Mouse (Mus musculus): ENCODE results near the gene Mertk. TPM values are rescaled to one million over a fixed set of nuclear protein-coding genes. Genes with fewer than 3 reads are reported as not detected.

Mertk gene
- total and polyA plus RNA-seq, 3 experiments: 0.05 TPM; not detected in 2

- H3K36me3 ChIP-seq (replicated peaks in 1 of 2; ENCODE audit: control insufficient read depth in 1 of 2, insufficient read depth in 1 of 2, low read length in 1 of 2): no peaks in the 10 kb centered on the region
- no peak for TF ChIP-seq CHD1 (IDR thresholded peaks at IDR 0.05; ENCODE audit: low read depth, low read length)
- TF ChIP-seq MAX (IDR thresholded peaks at IDR 0.05; ENCODE audit: low read length): no peak
- TF ChIP-seq ELF1 (IDR thresholded peaks at IDR 0.05; ENCODE audit: low read depth, low read length): no peak
- no peak overlapping the region for H3K4me2 ChIP-seq (ENCODE audit: insufficient read depth, low read depth, poor library complexity, severe bottlenecking)
- no peaks in the 10 kb centered on the region for H3K79me2 ChIP-seq (replicated peaks; ENCODE audit: control insufficient read depth, extremely low read depth, insufficient read depth, poor library complexity, severe bottlenecking)
- no peak overlapping the region for H3K27ac ChIP-seq (ENCODE audit: insufficient read depth, low read depth)
- no peaks in the 10 kb centered on the region for H3K27me3 ChIP-seq (replicated peaks)
- in situ Hi-C loops (cut with MboI; ENCODE audit: low pct_ligation_motif_present, low pct_unique_long_range_greater_than_20kb, low sequenced_read_pairs): no loop called here
- H3K9me3 ChIP-seq (replicated peaks; ENCODE audit: low read length): no peaks in the 10 kb centered on the region
- no peak overlapping the region for H3K4me3 ChIP-seq (replicated peaks in 1 of 3; ENCODE audit: low read depth in 2 of 3, low read length in 2 of 3, poor library complexity in 1 of 3)
- dilution Hi-C loops (cut with MboI; ENCODE audit: extremely low pct_ligation_motif_present, extremely low pct_unique_long_range_greater_than_20kb, low sequenced_read_pairs): no loop called here
- no peaks in the 10 kb centered on the region for H3K4me1 ChIP-seq (ENCODE audit: control insufficient read depth in 1 of 2, insufficient read depth in 2 of 2)
- DNase-seq (ENCODE audit: extremely low read depth): no peak
- no peak overlapping the region for H3K9ac ChIP-seq (ENCODE audit: insufficient read depth, low read depth)
Measured at GRCm38 (mm10) chr2:128735089-128735488, 36.3 kb downstream of the Mertk start.

DNA sequence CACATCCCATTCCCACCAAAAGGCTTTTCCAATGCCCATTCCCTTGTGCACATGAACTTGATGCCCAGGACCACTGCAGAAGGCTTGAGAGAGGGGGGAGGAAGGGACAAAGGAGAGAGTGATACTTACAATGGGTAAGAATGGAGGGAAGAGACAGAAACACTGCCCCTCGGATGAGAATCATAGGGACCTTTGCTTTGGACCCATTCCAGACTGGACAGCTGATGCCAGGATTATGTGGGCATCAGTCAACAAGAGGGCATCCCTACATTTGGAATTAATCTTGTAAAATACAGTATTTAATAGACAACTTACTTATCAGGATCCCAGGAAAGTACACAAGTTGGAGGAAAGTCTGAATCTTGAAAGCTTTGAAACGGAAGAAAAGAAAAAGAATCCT lies 38.3 kb downstream of the Mertk start:
- Histone ChIP-seq H3K4me2 (ENCODE audit: insufficient read depth, low read depth, poor library complexity, severe bottlenecking) (no peak overlapping the region), H3K9me3 (replicated peaks; ENCODE audit: low read length) (no peaks in the 10 kb centered on the region), H3K27me3 (replicated peaks) (no peaks in the 10 kb centered on the region), H3K4me3 (replicated peaks in 1 of 3; ENCODE audit: low read depth in 2 of 3, low read length in 2 of 3, poor library complexity in 1 of 3) (no peak overlapping the region), H3K36me3 (replicated peaks in 1 of 2; ENCODE audit: control insufficient read depth in 1 of 2, insufficient read depth in 1 of 2, low read length in 1 of 2) (no peaks in the 10 kb centered on the region), H3K9ac (ENCODE audit: insufficient read depth, low read depth) (no peak overlapping the region), H3K27ac (ENCODE audit: insufficient read depth, low read depth) (no peak overlapping the region), H3K79me2 (replicated peaks; ENCODE audit: control insufficient read depth, extremely low read depth, insufficient read depth, poor library complexity, severe bottlenecking) (no peaks in the 10 kb centered on the region), H3K4me1 (ENCODE audit: control insufficient read depth in 1 of 2, insufficient read depth in 2 of 2) (no peaks in the 10 kb centered on the region)
- TF ChIP-seq SIN3A (IDR thresholded peaks at IDR 0.05; ENCODE audit: low read length) (no peak), KAT2A (IDR thresholded peaks at IDR 0.05; ENCODE audit: insufficient replicate concordance, low read length) (no peak), IRF4 (IDR thresholded peaks at IDR 0.05; ENCODE audit: low read depth, low read length) (no peak), MXI1 (IDR thresholded peaks at IDR 0.05; ENCODE audit: low read depth, low read length) (no peak), GABPA (IDR thresholded peaks at IDR 0.05; ENCODE audit: insufficient replicate concordance, low read depth, low read length) (no peak), HCFC1 (IDR thresholded peaks at IDR 0.05; ENCODE audit: low read depth, low read length) (no peak), MAZ (IDR thresholded peaks at IDR 0.05; ENCODE audit: low read depth, low read length) (no peak), BHLHE40 (IDR thresholded peaks at IDR 0.05; ENCODE audit: low read depth, low read length) (no peak), ZC3H11A (IDR thresholded peaks at IDR 0.05; ENCODE audit: low read depth, low read length) (no peak), ELF1 (IDR thresholded peaks at IDR 0.05; ENCODE audit: low read depth, low read length) (no peak), USF1 (IDR thresholded peaks at IDR 0.05; ENCODE audit: low read depth, low read length) (no peak), E2F4 (IDR thresholded peaks at IDR 0.05; ENCODE audit: insufficient replicate concordance, low read depth, low read length) (no peak), ZMIZ1 (IDR thresholded peaks at IDR 0.05; ENCODE audit: low read depth, low read length) (no peak)
- in situ Hi-C loops (cut with MboI; ENCODE audit: low pct_ligation_motif_present, low pct_unique_long_range_greater_than_20kb, low sequenced_read_pairs) (no loop called here), dilution Hi-C loops (cut with MboI; ENCODE audit: extremely low pct_ligation_motif_present, extremely low pct_unique_long_range_greater_than_20kb, low sequenced_read_pairs) (no loop called here)
- DNase-seq (ENCODE audit: extremely low read depth): no peak
